Mouse (Mus musculus): ENCODE results near the gene Sox2.

DNA sequence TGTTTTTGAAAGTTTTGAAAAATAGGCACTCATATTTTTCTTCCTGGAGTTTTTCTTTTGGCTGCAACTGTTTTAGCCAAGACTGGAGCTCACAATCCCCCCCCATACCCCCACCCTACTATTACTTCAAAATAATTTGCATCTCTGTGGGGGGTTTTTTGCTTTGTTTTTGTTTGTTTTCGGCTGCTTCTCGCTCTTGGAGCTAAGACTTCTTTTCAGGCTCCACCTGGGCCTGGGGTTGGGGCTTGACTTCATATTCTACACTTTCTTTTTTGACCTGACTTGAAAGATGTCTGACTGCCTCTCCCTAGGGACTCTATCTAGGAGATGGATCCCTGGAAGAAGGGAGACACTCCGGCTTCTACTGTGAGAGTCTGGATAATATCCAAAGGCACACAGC is 5.9 kb downstream of the Sox2 start:
- TF ChIP-seq CTCF (IDR thresholded peaks at IDR 0.05; ENCODE audit: low read depth), result no peak
- no peak for TF ChIP-seq EP300 (IDR thresholded peaks at IDR 0.05; ENCODE audit: low read depth)
